Mouse (Mus musculus) bone marrow macrophage, adult 2 months (primary cell): ENCODE results near the gene Spag17. TPM values are rescaled to one million over a fixed set of nuclear protein-coding genes. Genes with fewer than 3 reads are reported as not detected.

ENCODE experiments used
- H3K27ac ChIP-seq: 2 replicates; pipeline ENCODE4 v1.5.1; 2012; ENCODE audit warnings: low read depth, low read length; ENCODE audit not compliant: insufficient read depth
- H3K4me1 ChIP-seq: 2 replicates; pipeline ENCODE4 v1.6.1; 2012; ENCODE audit warnings: low read length; ENCODE audit not compliant: control insufficient read depth, insufficient read depth
- H3K4me3 ChIP-seq: 2 replicates; pipeline ENCODE4 v1.5.1; 2012; ENCODE audit warnings: mild to moderate bottlenecking, low read length, moderate library complexity; ENCODE audit not compliant: insufficient read depth
- CTCF ChIP-seq: IDR thresholded peaks from 2 replicates; pipeline ENCODE4 v1.5.1; 2012; ENCODE audit warnings: low read depth, mild to moderate bottlenecking, low read length, moderate library complexity
- POLR2A ChIP-seq: IDR thresholded peaks from 2 replicates; pipeline ENCODE4 v1.6.1; 2012; ENCODE audit warnings: mild to moderate bottlenecking, low read depth, low read length, borderline replicate concordance
- polyA plus RNA-seq: library from polyadenylated mRNA; stranded (reverse); fragments of >200 nt; gene quantifications from 2 replicates; pipeline ENCODE4 v1.2.4, GENCODE M21; 2012; ENCODE audit not compliant: missing spikeins, insufficient read depth, insufficient read length

Gene Spag17
- polyA plus RNA-seq = not detected in 2 replicates

- H3K4me1 ChIP-seq = no peaks in the 10 kb centered on the region
- TF ChIP-seq POLR2A (no peak), CTCF (no peak)
- no peak within 1 kb of the TSS for H3K4me3 ChIP-seq
These were observed at the start of gene Spag17 for GRCm38 (mm10) chr3:99885187-99885811. TSS of gene Spag17 (plus strand) at chr3:99885406.

GRCm38 (mm10) chr3:99842333-99842732, 42.9 kb upstream of the Spag17 start:
- Histone ChIP-seq H3K4me3 (no peak overlapping the region), H3K27ac (no peak overlapping the region), H3K4me1 (no peaks in the 10 kb centered on the region)
- TF ChIP-seq CTCF (no peak), POLR2A (no peak)

More at GRCm38 (mm10) chr3:99885187-99885811, at the start of gene Spag17:
- H3K27ac ChIP-seq = no peak within 1 kb of the TSS

GRCm38 (mm10) chr3:99842808-99843207, 42.4 kb upstream of the Spag17 start:
- no peak overlapping the region for H3K4me3 ChIP-seq
- no peaks in the 10 kb centered on the region for H3K4me1 ChIP-seq
- no peak overlapping the region for H3K27ac ChIP-seq
- TF ChIP-seq POLR2A = no peak
- TF ChIP-seq CTCF = no peak

GRCm38 (mm10) chr3:99843233-99843632, 42.0 kb upstream of the Spag17 start:
- no peaks in the 10 kb centered on the region for H3K4me1 ChIP-seq
- TF ChIP-seq CTCF (no peak), POLR2A (no peak)
- no peak overlapping the region for H3K4me3 ChIP-seq
- no peak overlapping the region for H3K27ac ChIP-seq

- H3K4me1 ChIP-seq = no peaks in the 10 kb centered on the region
- TF ChIP-seq POLR2A (no peak), CTCF (no peak)
- H3K27ac ChIP-seq = no peak overlapping the region
- H3K4me3 ChIP-seq = no peak overlapping the region
These were observed 34.3 kb upstream of the Spag17 start for GRCm38 (mm10) chr3:99850926-99851325.

- no peak overlapping the region for H3K4me3 ChIP-seq
- no peaks in the 10 kb centered on the region for H3K4me1 ChIP-seq
- H3K27ac ChIP-seq = no peak overlapping the region
- TF ChIP-seq CTCF (no peak), POLR2A (no peak)
These were observed 30.6 kb upstream of the Spag17 start for GRCm38 (mm10) chr3:99854595-99854994.

GRCm38 (mm10) chr3:99858922-99859321, 26.3 kb upstream of the Spag17 start:
- no peak overlapping the region for H3K4me3 ChIP-seq
- no peak for TF ChIP-seq CTCF
- no peak for TF ChIP-seq POLR2A
- no peaks in the 10 kb centered on the region for H3K4me1 ChIP-seq
- H3K27ac ChIP-seq = no peak overlapping the region

GRCm38 (mm10) chr3:99864706-99865105, 20.5 kb upstream of the Spag17 start:
- Histone ChIP-seq H3K4me3 (no peak overlapping the region), H3K27ac (no peak overlapping the region), H3K4me1 (no peaks in the 10 kb centered on the region)
- TF ChIP-seq CTCF (no peak), POLR2A (no peak)

GRCm38 (mm10) chr3:99875137-99875536, 10.1 kb upstream of the Spag17 start:
- TF ChIP-seq CTCF (no peak), POLR2A (no peak)
- Histone ChIP-seq H3K27ac (no peak overlapping the region), H3K4me3 (no peak overlapping the region), H3K4me1 (no peaks in the 10 kb centered on the region)

GRCm38 (mm10) chr3:99881498-99881897, 3.7 kb upstream of the Spag17 start:
- H3K4me3 ChIP-seq = no peak overlapping the region
- no peak for TF ChIP-seq POLR2A
- no peak for TF ChIP-seq CTCF
- H3K4me1 ChIP-seq = no peaks in the 10 kb centered on the region
- H3K27ac ChIP-seq = no peak overlapping the region
